Mouse (Mus musculus) lung, embryonic 14.5 days (tissue): ENCODE data around the gene 9430097D07Rik. TPM values are rescaled to one million over a fixed set of nuclear protein-coding genes. Genes with fewer than 3 reads are reported as not detected.

ENCODE experiments used
- ATAC-seq: fragments of 200-750 bp; cut with Nextera tagmentation; 2 replicates; pipeline ENCODE4 v1.8.0; 2017; ENCODE audit warnings: mild to moderate bottlenecking, moderate TSS enrichment, moderate library complexity; ENCODE audit not compliant: insufficient read depth
- DNase-seq: peaks from one replicate; pipeline ENCODE4 v3.0.0-alpha.2; 2015
- H3K27ac ChIP-seq: fragments of 300-500 bp; sonication (generic); 2 replicates; pipeline ENCODE4 v1.5.1; 2014; ENCODE audit warnings: low read depth, mild to moderate bottlenecking, moderate library complexity
- H3K27me3 ChIP-seq: fragments of 300-500 bp; sonication (generic); 2 replicates; pipeline ENCODE4 v1.6.1; 2014; ENCODE audit warnings: low read length, control low read depth; ENCODE audit not compliant: insufficient read depth
- H3K36me3 ChIP-seq: fragments of 300-500 bp; sonication (generic); 2 replicates; pipeline ENCODE4 v1.6.1; 2014; ENCODE audit warnings: control low read depth; ENCODE audit not compliant: insufficient read depth
- H3K4me1 ChIP-seq: fragments of 300-500 bp; sonication (generic); 2 replicates; pipeline ENCODE4 v1.6.1; 2014; ENCODE audit warnings: antibody characterized with exemption, control low read depth; ENCODE audit not compliant: insufficient read depth
- H3K4me2 ChIP-seq: fragments of 300-500 bp; sonication (generic); 2 replicates; pipeline ENCODE4 v1.6.1; 2014; ENCODE audit warnings: mild to moderate bottlenecking
- H3K4me3 ChIP-seq: fragments of 300-500 bp; sonication (generic); 2 replicates; pipeline ENCODE4 v1.5.1; 2014; ENCODE audit warnings: low read depth, low read length
- H3K9ac ChIP-seq: fragments of 300-500 bp; sonication (generic); 2 replicates; pipeline ENCODE4 v1.6.1; 2014
- H3K9me3 ChIP-seq: fragments of 300-500 bp; sonication (generic); 2 replicates; pipeline ENCODE4 v1.6.1; 2016; ENCODE audit warnings: low read depth, low read length, control low read depth
- CTCF ChIP-seq: IDR thresholded peaks from 2 replicates; pipeline ENCODE4 v1.5.1; 2016; ENCODE audit warnings: antibody characterized with exemption, low read depth
- WGBS: fragments of 180-500 bp; shearing (Covaris S2); extraction: QIAGEN DNeasy Blood & Tissue Kit; methylation state at CpG from one replicate; pipeline ENCODE4 v1.1.7; 2014; 5-methylcytosine and 5-hydroxymethylcytosine counted together
- polyA plus RNA-seq: library from polyadenylated mRNA; unstranded; fragments of >200 nt; fragmentation: Nextera tagmentation; extraction: Ambion mirVana; gene quantifications from 2 replicates; pipeline ENCODE4 v1.2.1, GENCODE M21; 2014

9430097D07Rik gene
- polyA plus RNA-seq, 1 experiment from 2014 or later = not detected

GRCm38 (mm10) chr2:32525816-32526215, 49.7 kb downstream of the 9430097D07Rik start:
- Histone ChIP-seq H3K27me3 (no peaks in the 10 kb centered on the region), H3K9me3 (no peaks in the 10 kb centered on the region), H3K4me3 (no peak overlapping the region), H3K27ac (no peak overlapping the region), H3K4me1 (no peaks in the 10 kb centered on the region), H3K9ac (no peak overlapping the region), H3K4me2 (no peak overlapping the region), H3K36me3 (no peaks in the 10 kb centered on the region)
- ATAC-seq (no peak), DNase-seq (no peak)
- WGBS = 81% methylated on average over 12 of the region's 12 CpGs
- TF ChIP-seq CTCF = no peak

- H3K4me3 ChIP-seq = no peak overlapping the region
- no peaks in the 10 kb centered on the region for H3K9me3 ChIP-seq
- H3K4me2 ChIP-seq = no peak overlapping the region
- TF ChIP-seq CTCF = no peak
- no peak for DNase-seq
- no peaks in the 10 kb centered on the region for H3K4me1 ChIP-seq
- 59% methylated on average over 13 of the region's 13 CpGs for WGBS
- no peaks in the 10 kb centered on the region for H3K27me3 ChIP-seq
- no peak overlapping the region for H3K9ac ChIP-seq
- no peaks in the 10 kb centered on the region for H3K36me3 ChIP-seq
- H3K27ac ChIP-seq = no peak overlapping the region
- no peak for ATAC-seq
These were observed 50.9 kb downstream of the 9430097D07Rik start for GRCm38 (mm10) chr2:32524536-32525031.

Other genes starting within 250 kb of the 9430097D07Rik start
- 46.1 and 51.9 TPM in 2 replicates for gene Ciz1, start 223.4 kb downstream of the 9430097D07Rik start, polyA plus RNA-seq
- gene Dnm1, start 222.3 kb downstream of the 9430097D07Rik start, polyA plus RNA-seq = 14.9 and 17.5 TPM in 2 replicates
- gene 1110008P14Rik, start 193.7 kb downstream of the 9430097D07Rik start, polyA plus RNA-seq = 32.4 and 33.3 TPM in 2 replicates
- 1.6 TPM in 1 of 2 replicates, not detected in the other for gene Lcn2, start 187.4 kb downstream of the 9430097D07Rik start, polyA plus RNA-seq
- 28.0 and 28.2 TPM in 2 replicates for gene Ptges2, start 179.8 kb downstream of the 9430097D07Rik start, polyA plus RNA-seq
- 5.7 and 6.5 TPM in 2 replicates for gene Naif1, start 125.2 kb downstream of the 9430097D07Rik start, polyA plus RNA-seq
- gene Slc25a25, start 124.2 kb downstream of the 9430097D07Rik start, polyA plus RNA-seq = 16.3 and 19.5 TPM in 2 replicates
- 18.4 and 19.9 TPM in 2 replicates for gene Fam102a, start 40.4 kb downstream of the 9430097D07Rik start, polyA plus RNA-seq
- 94.9 and 98.5 TPM in 2 replicates for gene Dpm2, start 4.8 kb downstream of the 9430097D07Rik start, polyA plus RNA-seq
- 0.50 and 0.70 TPM in 2 replicates for gene Pip5kl1, start 887 bp downstream of the 9430097D07Rik start, polyA plus RNA-seq
- 22.0 and 23.8 TPM in 2 replicates for gene St6galnac4, start 11.4 kb upstream of the 9430097D07Rik start, polyA plus RNA-seq
- 8.3 and 11.1 TPM in 2 replicates for gene St6galnac6, start 24.0 kb upstream of the 9430097D07Rik start, polyA plus RNA-seq
- 34.3 and 35.8 TPM in 2 replicates for gene Ak1, start 46.1 kb upstream of the 9430097D07Rik start, polyA plus RNA-seq
- 91.1 and 98.5 TPM in 2 replicates for gene Eng, start 70.9 kb upstream of the 9430097D07Rik start, polyA plus RNA-seq
- gene Fpgs, start 128.5 kb upstream of the 9430097D07Rik start, polyA plus RNA-seq = 28.4 and 32.7 TPM in 2 replicates
- gene Cdk9, start 137.4 kb upstream of the 9430097D07Rik start, polyA plus RNA-seq = 81.7 and 84.3 TPM in 2 replicates
- gene Sh2d3c, start 145.4 kb upstream of the 9430097D07Rik start, polyA plus RNA-seq = 37.6 and 38.8 TPM in 2 replicates
- gene 6330409D20Rik, start 165.3 kb upstream of the 9430097D07Rik start, polyA plus RNA-seq = 0.20 TPM in 1 of 2 replicates, not detected in the other
- 66.2 and 71.0 TPM in 2 replicates for gene Tor2a, start 181.6 kb upstream of the 9430097D07Rik start, polyA plus RNA-seq
- 0.15 and 0.33 TPM in 2 replicates for gene Ttc16, start 199.9 kb upstream of the 9430097D07Rik start, polyA plus RNA-seq
- gene Ptrh1, start 200.1 kb upstream of the 9430097D07Rik start, polyA plus RNA-seq = 2.7 and 4.4 TPM in 2 replicates
- gene Cfap157, start 208.7 kb upstream of the 9430097D07Rik start, polyA plus RNA-seq = 0.11 and 0.33 TPM in 2 replicates